33 mouse cellular contexts compared by ENCODE assay signal in the genomic region with DNA sequence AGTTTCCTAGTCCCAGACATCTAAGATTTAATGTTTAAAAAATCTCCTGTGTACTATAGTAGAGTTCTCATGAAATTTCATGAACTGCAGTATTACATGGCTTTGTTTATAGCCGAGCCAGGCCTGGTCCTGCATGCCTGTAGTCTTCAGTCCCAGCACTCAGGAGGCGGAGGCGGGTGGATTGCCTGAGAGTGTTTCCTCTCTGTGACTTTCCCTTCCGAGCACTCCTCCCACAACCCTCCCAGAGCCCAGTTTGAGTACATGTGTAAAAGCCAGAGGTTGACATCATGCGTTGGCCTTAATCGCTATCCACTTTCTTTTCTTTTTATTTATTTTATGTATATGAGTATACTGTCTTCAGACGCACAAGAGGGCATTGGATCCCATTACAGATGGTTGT.
DNase-seq lines count a peak whose midpoint lies in the region; ATAC-seq and TF ChIP-seq lines count a peak whose summit lies in the region.
"Had no signal": no experiment of that assay in that cellular context is flagged by ENCODE, and none has a peak within 500 bp of the region (broad histone marks: within the 10 kb centered on the region; RNA-seq: fewer than 3 reads in every experiment).

No protein-coding gene starts in this region.

- H3K9ac ChIP-seq in hindbrain, embryonic 13.5 days: no peak overlapping the region
- no peak overlapping the region for H3K9ac ChIP-seq in hindbrain, postnatal 0 days (replicated peaks; ENCODE audit: low read length)
- peak overlapping the region; percentile 31; the same call in 1 of the 2 replicates for H3K9ac ChIP-seq in limb, embryonic 13.5 days
- no peak overlapping the region for H3K9ac ChIP-seq in stomach, embryonic 16.5 days (ENCODE audit: low read length)
- H3K9ac ChIP-seq in stomach, postnatal 0 days (ENCODE audit: low read length): no peak overlapping the region
- H3K9ac ChIP-seq: embryonic facial prominence, embryonic 13.5 days; forebrain, embryonic 12.5 days; forebrain, postnatal 0 days; heart, embryonic 13.5 days; lung, embryonic 15.5 days; midbrain, embryonic 15.5 days; neural tube, embryonic 12.5 days; stomach, embryonic 15.5 days had no signal

- peak; percentile 60; the same call in 1 of the 2 replicates for ATAC-seq in frontal cortex, adult (ENCODE audit: low TSS enrichment)
- ATAC-seq in hindbrain, embryonic 13.5 days (ENCODE audit: low FRiP score): no peak
- no peak for ATAC-seq in hindbrain, postnatal 0 days
- no peak for ATAC-seq in limb, embryonic 13.5 days (ENCODE audit: low FRiP score, low read depth)
- no peak for ATAC-seq in stomach, embryonic 16.5 days (ENCODE audit: insufficient read depth, low FRiP score)
- no peak for ATAC-seq in stomach, postnatal 0 days (ENCODE audit: low FRiP score, low TSS enrichment)
- ATAC-seq: activated CD4-positive, CD25-positive, alpha-beta regulatory T cell, adult 4 months; forebrain, postnatal 0 days; intestine, postnatal 0 days; midbrain, embryonic 15.5 days had no signal

- TF ChIP-seq EP300 in stomach, postnatal 0 days (optimal IDR thresholded peaks at IDR 0.05): no peak

- 74% methylated on average over 7 of the region's 7 CpGs for WGBS in hindbrain, embryonic 13.5 days
- WGBS in hindbrain, postnatal 0 days: 72% methylated on average over 7 of the region's 7 CpGs
- WGBS in limb, embryonic 13.5 days: 56% methylated on average over 7 of the region's 7 CpGs
- WGBS in limb, embryonic 10.5 days: 89% methylated on average over 7 of the region's 7 CpGs
- 61% methylated on average over 7 of the region's 7 CpGs for WGBS in stomach, embryonic 16.5 days
- WGBS in stomach, postnatal 0 days: 69% methylated on average over 7 of the region's 7 CpGs

- peaks cover 27% of the 10 kb centered on the region for H3K36me3 ChIP-seq in hindbrain, embryonic 13.5 days
- H3K36me3 ChIP-seq in hindbrain, postnatal 0 days (ENCODE audit: insufficient read depth, low read length): peaks cover 24% of the 10 kb centered on the region
- peaks cover 39% of the 10 kb centered on the region for H3K36me3 ChIP-seq in limb, embryonic 13.5 days
- H3K36me3 ChIP-seq in limb, embryonic 10.5 days: peaks cover 63% of the 10 kb centered on the region
- peaks cover 5% of the 10 kb centered on the region; the same call in 1 of the 2 replicates for H3K36me3 ChIP-seq in stomach, embryonic 16.5 days (ENCODE audit: control insufficient read depth, insufficient read depth, low read length)
- H3K36me3 ChIP-seq in stomach, postnatal 0 days (ENCODE audit: control insufficient read depth, insufficient read depth, low read length): peaks cover 2% of the 10 kb centered on the region; the same call in 1 of the 2 replicates

- no peak for DNase-seq in frontal cortex, postnatal 10 days (ENCODE audit: low spot score in 2 of 2)
- DNase-seq in hindbrain, postnatal 0 days (ENCODE audit: low spot score): no peak
- no peak for DNase-seq in limb, embryonic 10.5 days (ENCODE audit: low spot score)
- DNase-seq in stomach, postnatal 0 days (ENCODE audit: low spot score): no peak
- DNase-seq: adrenal gland, adult 2 months; adrenal gland, postnatal 36 days; cerebellum, adult 18-20 months; cerebellum, postnatal 10 days; forebrain, postnatal 0 days; heart, adult 18-20 months; heart, postnatal 10 days; kidney, postnatal 4 days; retina, postnatal 1 day; right cerebral cortex, postnatal 14 days; thymus, adult 18-20 months; thymus, postnatal 25 days had no signal

- no peaks in the 10 kb centered on the region for H3K27me3 ChIP-seq in hindbrain, embryonic 13.5 days
- no peaks in the 10 kb centered on the region for H3K27me3 ChIP-seq in hindbrain, postnatal 0 days (ENCODE audit: insufficient read depth, low read length)
- H3K27me3 ChIP-seq in limb, embryonic 13.5 days: no peaks in the 10 kb centered on the region
- no peaks in the 10 kb centered on the region for H3K27me3 ChIP-seq in limb, embryonic 10.5 days (ENCODE audit: low read depth, poor library complexity, severe bottlenecking)
- H3K27me3 ChIP-seq in stomach, embryonic 16.5 days (ENCODE audit: control insufficient read depth, insufficient read depth, low read length): no peaks in the 10 kb centered on the region
- H3K27me3 ChIP-seq in stomach, postnatal 0 days (ENCODE audit: control insufficient read depth, insufficient read depth, low read length): no peaks in the 10 kb centered on the region
- H3K27me3 ChIP-seq: CH12.LX; embryonic facial prominence, embryonic 13.5 days; forebrain, embryonic 12.5 days; heart, embryonic 13.5 days; lung, embryonic 15.5 days; midbrain, embryonic 15.5 days; neural tube, embryonic 12.5 days; stomach, embryonic 15.5 days had no signal

- no peak overlapping the region for H3K4me2 ChIP-seq in hindbrain, embryonic 13.5 days
- H3K4me2 ChIP-seq in hindbrain, postnatal 0 days (ENCODE audit: low read depth, low read length): no peak overlapping the region
- no peak overlapping the region for H3K4me2 ChIP-seq in limb, embryonic 13.5 days (replicated peaks)
- H3K4me2 ChIP-seq in stomach, embryonic 16.5 days (ENCODE audit: low read depth, low read length): no peak overlapping the region
- H3K4me2 ChIP-seq in stomach, postnatal 0 days (replicated peaks; ENCODE audit: low read depth): no peak overlapping the region
- H3K4me2 ChIP-seq: embryonic facial prominence, embryonic 13.5 days; forebrain, embryonic 12.5 days; heart, embryonic 13.5 days; liver, embryonic 11.5 days; lung, embryonic 15.5 days; midbrain, embryonic 15.5 days; neural tube, embryonic 12.5 days; stomach, embryonic 15.5 days had no signal

- H3K4me1 ChIP-seq in hindbrain, embryonic 13.5 days (replicated peaks): peaks cover 18% of the 10 kb centered on the region
- no peaks in the 10 kb centered on the region for H3K4me1 ChIP-seq in hindbrain, postnatal 0 days (ENCODE audit: insufficient read depth, low read length)
- H3K4me1 ChIP-seq in limb, embryonic 13.5 days: peaks cover 27% of the 10 kb centered on the region
- H3K4me1 ChIP-seq in limb, embryonic 10.5 days: peaks cover 5% of the 10 kb centered on the region
- peaks cover 1% of the 10 kb centered on the region; the same call in 1 of the 2 replicates for H3K4me1 ChIP-seq in stomach, embryonic 16.5 days (ENCODE audit: control insufficient read depth, insufficient read depth, low read length)
- H3K4me1 ChIP-seq in stomach, postnatal 0 days (replicated peaks; ENCODE audit: control insufficient read depth, insufficient read depth): no peaks in the 10 kb centered on the region
- H3K4me1 ChIP-seq: heart, embryonic 13.5 days had no signal

- TF ChIP-seq CTCF in hindbrain, postnatal 0 days (IDR thresholded peaks at IDR 0.05; ENCODE audit: low read depth): no peak; the same call in 1 of the 2 replicates
- TF ChIP-seq CTCF in stomach, postnatal 0 days (IDR thresholded peaks at IDR 0.05; ENCODE audit: low read depth): no peak

- no peaks in the 10 kb centered on the region for H3K9me3 ChIP-seq in hindbrain, embryonic 13.5 days
- no peaks in the 10 kb centered on the region for H3K9me3 ChIP-seq in hindbrain, postnatal 0 days (ENCODE audit: low read length)
- H3K9me3 ChIP-seq in limb, embryonic 13.5 days: no peaks in the 10 kb centered on the region
- no peaks in the 10 kb centered on the region for H3K9me3 ChIP-seq in limb, embryonic 10.5 days (replicated peaks)
- no peaks in the 10 kb centered on the region for H3K9me3 ChIP-seq in stomach, embryonic 16.5 days (replicated peaks; ENCODE audit: control insufficient read depth, low read length)
- no peaks in the 10 kb centered on the region for H3K9me3 ChIP-seq in stomach, postnatal 0 days (ENCODE audit: control insufficient read depth, low read length)
- H3K9me3 ChIP-seq: embryonic facial prominence, embryonic 13.5 days; forebrain, embryonic 12.5 days; heart, embryonic 13.5 days; hindbrain, embryonic 10.5 days; lung, embryonic 15.5 days; midbrain, embryonic 15.5 days; neural tube, embryonic 12.5 days; stomach, embryonic 15.5 days had no signal

- H3K4me3 ChIP-seq in hindbrain, embryonic 13.5 days: no peak overlapping the region
- H3K4me3 ChIP-seq in hindbrain, postnatal 0 days (ENCODE audit: low read length): no peak overlapping the region
- H3K4me3 ChIP-seq in limb, embryonic 13.5 days: no peak overlapping the region
- no peak overlapping the region for H3K4me3 ChIP-seq in limb, embryonic 10.5 days
- H3K4me3 ChIP-seq in stomach, embryonic 16.5 days (replicated peaks; ENCODE audit: low read length): no peak overlapping the region
- no peak overlapping the region for H3K4me3 ChIP-seq in stomach, postnatal 0 days (ENCODE audit: low read depth, low read length)
- H3K4me3 ChIP-seq: embryonic facial prominence, embryonic 13.5 days; forebrain, embryonic 12.5 days; heart, embryonic 13.5 days; hindbrain, embryonic 10.5 days; lung, embryonic 15.5 days; midbrain, embryonic 15.5 days; neural tube, embryonic 12.5 days; stomach, embryonic 15.5 days had no signal

- peak overlapping the region; percentile 49; the same call in 1 of the 2 replicates for H3K27ac ChIP-seq in hindbrain, embryonic 13.5 days
- H3K27ac ChIP-seq in hindbrain, postnatal 0 days: no peak overlapping the region
- H3K27ac ChIP-seq in limb, embryonic 13.5 days: peak overlapping the region; percentile 39; the same call in 1 of the 2 replicates
- H3K27ac ChIP-seq in limb, embryonic 10.5 days: no peak overlapping the region
- H3K27ac ChIP-seq in stomach, embryonic 16.5 days (ENCODE audit: low read length): 0 out of 2 replicates have a peak overlapping the region, but pooled peaks have one; percentile 12
- H3K27ac ChIP-seq in stomach, postnatal 0 days (replicated peaks): no peak overlapping the region
- H3K27ac ChIP-seq: embryonic facial prominence, embryonic 13.5 days; forebrain, embryonic 12.5 days; heart, embryonic 13.5 days; hindbrain, embryonic 10.5 days; kidney, postnatal 0 days; lung, embryonic 15.5 days; neural tube, embryonic 12.5 days; stomach, embryonic 15.5 days had no signal

Comparison
In these comparisons a context has a peak if more than half of its experiments do, and no peak if none do; other contexts are left out.
1. H3K27ac ChIP-seq: peak in hindbrain, embryonic 13.5 days (single experiment), limb, embryonic 13.5 days (single experiment) and stomach, embryonic 16.5 days (single experiment); none in hindbrain, postnatal 0 days (single experiment), limb, embryonic 10.5 days (single experiment) and stomach, postnatal 0 days (single experiment).